Mouse (Mus musculus) forebrain, embryonic 15.5 days (tissue): ENCODE results near the gene Sectm1b. TPM values are rescaled to one million over a fixed set of nuclear protein-coding genes. Genes with fewer than 3 reads are reported as not detected.
"Not testable (repeated sequence)": the region's sequence is repeated elsewhere in the genome, so short reads cannot be mapped to it uniquely, and the experiment has no call there.

Experiments used
- ATAC-seq: fragments of 200-750 bp; cut with Nextera tagmentation; replicated peaks from 2 replicates; pipeline ENCODE4 v1.8.0; 2017; ENCODE audit warnings: mild to moderate bottlenecking, moderate TSS enrichment, moderate library complexity
- H3K27ac ChIP-seq: fragments of 300-500 bp; sonication (generic); replicated peaks from 2 replicates; pipeline ENCODE4 v1.5.1; 2015; ENCODE audit warnings: mild to moderate bottlenecking, inconsistent platforms
- H3K27me3 ChIP-seq: fragments of 300-500 bp; sonication (generic); 2 replicates; pipeline ENCODE4 v1.6.1; 2015; ENCODE audit warnings: inconsistent platforms
- H3K36me3 ChIP-seq: fragments of 300-500 bp; sonication (generic); 2 replicates; pipeline ENCODE4 v1.6.1; 2015; ENCODE audit warnings: mild to moderate bottlenecking, inconsistent platforms
- H3K4me1 ChIP-seq: fragments of 300-500 bp; sonication (generic); 2 replicates; pipeline ENCODE4 v1.6.1; 2015; ENCODE audit warnings: inconsistent platforms
- H3K4me2 ChIP-seq: fragments of 300-500 bp; sonication (generic); replicated peaks from 2 replicates; pipeline ENCODE4 v1.6.1; 2015; ENCODE audit warnings: mild to moderate bottlenecking, inconsistent platforms
- H3K4me3 ChIP-seq: fragments of 300-500 bp; sonication (generic); 2 replicates; pipeline ENCODE4 v1.5.1; 2015; ENCODE audit warnings: mild to moderate bottlenecking, inconsistent platforms
- H3K9ac ChIP-seq: fragments of 300-500 bp; sonication (generic); replicated peaks from 2 replicates; pipeline ENCODE4 v1.6.1; 2015; ENCODE audit warnings: mild to moderate bottlenecking, inconsistent platforms
- H3K9me3 ChIP-seq: fragments of 300-500 bp; sonication (generic); 2 replicates; pipeline ENCODE4 v1.6.1; 2016; ENCODE audit warnings: inconsistent platforms
- WGBS: fragments of 180-500 bp; shearing (Covaris S2); methylation state at CpG from one replicate; pipeline ENCODE4 v1.1.7; 2015; ENCODE audit warnings: mixed read lengths; 5-methylcytosine and 5-hydroxymethylcytosine counted together
- polyA plus RNA-seq: library from polyadenylated mRNA; unstranded; fragments of >200 nt; fragmentation: Nextera tagmentation; extraction: Ambion mirVana; gene quantifications from 2 replicates; pipeline ENCODE4 v1.2.1, GENCODE M21; 2015

The Sectm1b gene
- polyA plus RNA-seq, 1 experiment from 2014 or later: not detected

- not testable (repeated sequence) for H3K4me1 ChIP-seq, H3K4me3 ChIP-seq, H3K9ac ChIP-seq, H3K27me3 ChIP-seq, ATAC-seq, H3K4me2 ChIP-seq, H3K27ac ChIP-seq, H3K36me3 ChIP-seq, H3K9me3 ChIP-seq
- WGBS: 60% methylated on average over 1 of the region's 1 CpGs
These were observed 20.3 kb downstream of the Sectm1b start for GRCm38 (mm10) chr11:121043025-121043424.

GRCm38 (mm10) chr11:121042480-121042879 lies 20.9 kb downstream of the Sectm1b start:
- ATAC-seq: no peak

GRCm38 (mm10) chr11:121041636-121042035 lies 21.7 kb downstream of the Sectm1b start:
- ATAC-seq: no peak
- H3K9me3 ChIP-seq: no peaks in the 10 kb centered on the region

More at GRCm38 (mm10) chr11:121042480-121042879, 20.9 kb downstream of the Sectm1b start:
- Histone ChIP-seq H3K27ac (no peak overlapping the region), H3K9me3 (no peaks in the 10 kb centered on the region), H3K4me1 (no peaks in the 10 kb centered on the region), H3K27me3 (no peaks in the 10 kb centered on the region), H3K4me3 (no peak overlapping the region), H3K36me3 (no peaks in the 10 kb centered on the region), H3K4me2 (no peak overlapping the region), H3K9ac (no peak overlapping the region)
- 78% methylated on average over 4 of the region's 4 CpGs for whole genome bisulfite sequencing

GRCm38 (mm10) chr11:121041212-121041611 lies 22.2 kb downstream of the Sectm1b start:
- Histone ChIP-seq H3K4me1 (no peaks in the 10 kb centered on the region), H3K27ac (no peak overlapping the region), H3K4me2 (no peak overlapping the region), H3K4me3 (no peak overlapping the region), H3K9me3 (no peaks in the 10 kb centered on the region), H3K27me3 (no peaks in the 10 kb centered on the region), H3K9ac (no peak overlapping the region), H3K36me3 (no peaks in the 10 kb centered on the region)
- 7% methylated on average over 4 of the region's 4 CpGs for WGBS
- ATAC-seq: no peak

More at GRCm38 (mm10) chr11:121041636-121042035, 21.7 kb downstream of the Sectm1b start:
- Histone ChIP-seq H3K9ac (no peak overlapping the region), H3K4me3 (no peak overlapping the region), H3K27ac (no peak overlapping the region), H3K36me3 (no peaks in the 10 kb centered on the region), H3K4me2 (no peak overlapping the region), H3K27me3 (no peaks in the 10 kb centered on the region), H3K4me1 (no peaks in the 10 kb centered on the region)
- 71% methylated on average over 4 of the region's 4 CpGs for WGBS

- Histone ChIP-seq H3K9me3 (no peaks in the 10 kb centered on the region), H3K36me3 (no peaks in the 10 kb centered on the region), H3K9ac (no peak within 1 kb of the TSS), H3K4me1 (no peaks in the 10 kb centered on the region), H3K4me2 (no peak within 1 kb of the TSS), H3K27ac (no peak within 1 kb of the TSS), H3K27me3 (no peaks in the 10 kb centered on the region), H3K4me3 (no peak within 1 kb of the TSS)
- WGBS: 78% methylated on average over 5 of the region's 5 CpGs
- ATAC-seq: no peak
These were observed 24.1 kb downstream of the Sectm1b start, which contains the start of gene Cd7 for GRCm38 (mm10) chr11:121039302-121039701. Gene Cd7 (minus strand): TSS chr11:121039418.

- H3K27ac ChIP-seq: no peak overlapping the region
- H3K9ac ChIP-seq: no peak overlapping the region
- no peaks in the 10 kb centered on the region for H3K27me3 ChIP-seq
- WGBS: 88% methylated on average over 11 of the region's 11 CpGs
- H3K4me1 ChIP-seq: no peaks in the 10 kb centered on the region
- ATAC-seq: no peak
- H3K36me3 ChIP-seq: no peaks in the 10 kb centered on the region
- H3K9me3 ChIP-seq: no peaks in the 10 kb centered on the region
- H3K4me2 ChIP-seq: no peak overlapping the region
- no peak overlapping the region for H3K4me3 ChIP-seq
These were observed 24.8 kb downstream of the Sectm1b start for GRCm38 (mm10) chr11:121038366-121039240.

- Histone ChIP-seq H3K9me3 (no peaks in the 10 kb centered on the region), H3K36me3 (no peaks in the 10 kb centered on the region), H3K9ac (no peak overlapping the region), H3K4me1 (no peaks in the 10 kb centered on the region), H3K4me2 (no peak overlapping the region), H3K27me3 (no peaks in the 10 kb centered on the region), H3K4me3 (no peak overlapping the region), H3K27ac (no peak overlapping the region)
- 88% methylated on average over 5 of the region's 5 CpGs for WGBS
- no peak for ATAC-seq
These were observed 30.3 kb downstream of the Sectm1b start for GRCm38 (mm10) chr11:121033118-121033517.

- no peak overlapping the region for H3K4me2 ChIP-seq
- H3K27ac ChIP-seq: no peak overlapping the region
- H3K9me3 ChIP-seq: no peaks in the 10 kb centered on the region
- H3K4me1 ChIP-seq: no peaks in the 10 kb centered on the region
- no peak overlapping the region for H3K9ac ChIP-seq
- WGBS: 88% methylated on average over 7 of the region's 7 CpGs
- no peaks in the 10 kb centered on the region for H3K27me3 ChIP-seq
- H3K36me3 ChIP-seq: no peaks in the 10 kb centered on the region
- no peak overlapping the region for H3K4me3 ChIP-seq
- ATAC-seq: no peak
These were observed 36.1 kb downstream of the Sectm1b start for GRCm38 (mm10) chr11:121027259-121027658.

- Histone ChIP-seq H3K4me1 (no peaks in the 10 kb centered on the region), H3K9ac (no peak overlapping the region), H3K4me3 (no peak overlapping the region), H3K36me3 (no peaks in the 10 kb centered on the region), H3K9me3 (no peaks in the 10 kb centered on the region), H3K4me2 (no peak overlapping the region), H3K27me3 (no peaks in the 10 kb centered on the region), H3K27ac (no peak overlapping the region)
- 74% methylated on average over 6 of the region's 6 CpGs for WGBS
- no peak for ATAC-seq
These were observed 39.2 kb downstream of the Sectm1b start for GRCm38 (mm10) chr11:121024163-121024562.

GRCm38 (mm10) chr11:121019501-121019900 lies 43.9 kb downstream of the Sectm1b start:
- WGBS: 81% methylated on average over 5 of the region's 5 CpGs
- H3K4me2 ChIP-seq: no peak overlapping the region
- no peak for ATAC-seq

GRCm38 (mm10) chr11:121017703-121018102 lies 45.7 kb downstream of the Sectm1b start:
- Histone ChIP-seq H3K9me3 (no peaks in the 10 kb centered on the region), H3K4me1 (no peaks in the 10 kb centered on the region), H3K4me2 (no peak overlapping the region), H3K27ac (no peak overlapping the region), H3K4me3 (no peak overlapping the region), H3K9ac (no peak overlapping the region), H3K36me3 (no peaks in the 10 kb centered on the region), H3K27me3 (no peaks in the 10 kb centered on the region)
- no peak; the same call in 1 of the 2 replicates for ATAC-seq
- WGBS: 38% methylated on average over 3 of the region's 3 CpGs

More at GRCm38 (mm10) chr11:121019501-121019900, 43.9 kb downstream of the Sectm1b start:
- Histone ChIP-seq H3K27me3 (no peaks in the 10 kb centered on the region), H3K27ac (no peak overlapping the region), H3K36me3 (no peaks in the 10 kb centered on the region), H3K9ac (no peak overlapping the region), H3K4me3 (no peak overlapping the region), H3K4me1 (no peaks in the 10 kb centered on the region), H3K9me3 (no peaks in the 10 kb centered on the region)

- Histone ChIP-seq H3K27me3 (no peaks in the 10 kb centered on the region), H3K36me3 (no peaks in the 10 kb centered on the region), H3K27ac (no peak overlapping the region), H3K4me3 (no peak overlapping the region), H3K9me3 (no peaks in the 10 kb centered on the region), H3K9ac (no peak overlapping the region), H3K4me1 (no peaks in the 10 kb centered on the region), H3K4me2 (no peak overlapping the region)
- WGBS: 61% methylated on average over 6 of the region's 6 CpGs
- ATAC-seq: no peak
These were observed 47.9 kb downstream of the Sectm1b start for GRCm38 (mm10) chr11:121015472-121015871.
